Mouse (Mus musculus): ENCODE measurements around the gene Ufsp1. TPM values are rescaled to one million over a fixed set of nuclear protein-coding genes. Genes with fewer than 3 reads are reported as not detected.

Ufsp1 gene
- total RNA-seq (2023), result 0.59 TPM

GRCm38 (mm10) chr5:137293839-137294743 lies at the start of gene Ufsp1:
Ufsp1 (plus strand) TSS chr5:137294629.

GRCm38 (mm10) chr5:137287032-137287952 lies 7.1 kb upstream of the Ufsp1 start, which contains the start of gene Ache:
Ache (plus strand) TSS chr5:137287519.

GRCm38 (mm10) chr5:137307071-137307912 lies 12.9 kb downstream of the Ufsp1 start, which contains the start of gene Srrt:
Srrt (minus strand) TSS chr5:137307674.

GRCm38 (mm10) chr5:137314193-137315083 lies 20.0 kb downstream of the Ufsp1 start, which contains the start of gene Trip6:
Trip6 (minus strand) TSS chr5:137314404.

GRCm38 (mm10) chr5:137333512-137334174 lies 39.2 kb downstream of the Ufsp1 start, which contains the start of gene Slc12a9:
Slc12a9 (minus strand) TSS chr5:137333597.

Other genes with a start within 250 kb of the Ufsp1 start
- gene Ap1s1, start 248.5 kb upstream of the Ufsp1 start, total RNA-seq (2023), result 27.0 TPM
- gene Serpine1, start 222.4 kb upstream of the Ufsp1 start, total RNA-seq (2023), result 0.30 TPM
- gene Trim56, start 178.4 kb upstream of the Ufsp1 start, total RNA-seq (2023), result 93.5 TPM
- not detected for gene Muc3, start 145.3 kb upstream of the Ufsp1 start, total RNA-seq (2023)
- gene Muc3a, start 82.2 kb upstream of the Ufsp1 start, total RNA-seq (2023), result 18.4 TPM
- 0.21 TPM for gene Ache, start 7.1 kb upstream of the Ufsp1 start, total RNA-seq (2023)
- 428 TPM for gene Srrt, start 13.0 kb downstream of the Ufsp1 start, total RNA-seq (2023)
- 10.6 TPM for gene Trip6, start 19.8 kb downstream of the Ufsp1 start, total RNA-seq (2023)
- gene Slc12a9, start 39.0 kb downstream of the Ufsp1 start, total RNA-seq (2023), result 22.0 TPM
- 0.59 TPM for gene Ephb4, start 55.5 kb downstream of the Ufsp1 start, total RNA-seq (2023)
- 0.09 TPM for gene Zan, start 182.4 kb downstream of the Ufsp1 start, total RNA-seq (2023)
- 28.3 TPM for gene Pop7, start 207.9 kb downstream of the Ufsp1 start, total RNA-seq (2023)
- gene Gigyf1, start 223.9 kb downstream of the Ufsp1 start, total RNA-seq (2023), result 101 TPM
- gene Epo, start 238.6 kb downstream of the Ufsp1 start, total RNA-seq (2023), result not detected
- 306 TPM for gene Gnb2, start 238.9 kb downstream of the Ufsp1 start, total RNA-seq (2023)

All from CD4-positive naive resting alpha-beta T cell, adult 57 days (primary cell).